Mouse (Mus musculus) heart, embryonic 12.5 days (tissue): ENCODE measurements around the gene Vegfc. TPM values are rescaled to one million over a fixed set of nuclear protein-coding genes. Genes with fewer than 3 reads are reported as not detected.

Experiments used
- ATAC-seq: fragments of 200-750 bp; cut with Nextera tagmentation; 2 replicates; pipeline ENCODE4 v1.8.0; 2017; ENCODE audit warnings: moderate TSS enrichment, moderate library complexity; ENCODE audit not compliant: insufficient number of reproducible peaks, low FRiP score
- H3K27ac ChIP-seq: fragments of 300-500 bp; sonication (generic); 2 replicates; pipeline ENCODE4 v1.5.1; 2016; ENCODE audit warnings: mild to moderate bottlenecking, moderate library complexity; ENCODE audit not compliant: poor library complexity, severe bottlenecking
- H3K27me3 ChIP-seq: fragments of 300-500 bp; sonication (generic); replicated peaks from 2 replicates; pipeline ENCODE4 v1.6.1; 2016; ENCODE audit warnings: mild to moderate bottlenecking, moderate library complexity
- H3K36me3 ChIP-seq: fragments of 300-500 bp; sonication (generic); 2 replicates; pipeline ENCODE4 v1.6.1; 2016; ENCODE audit warnings: mild to moderate bottlenecking, moderate library complexity
- H3K4me1 ChIP-seq: fragments of 300-500 bp; sonication (generic); replicated peaks from 2 replicates; pipeline ENCODE4 v1.6.1; 2016; ENCODE audit warnings: mild to moderate bottlenecking
- H3K4me2 ChIP-seq: fragments of 300-500 bp; sonication (generic); 2 replicates; pipeline ENCODE4 v1.6.1; 2016; ENCODE audit warnings: mild to moderate bottlenecking, moderate library complexity
- H3K4me3 ChIP-seq: fragments of 300-500 bp; sonication (generic); 2 replicates; pipeline ENCODE4 v1.5.1; 2016; ENCODE audit warnings: mild to moderate bottlenecking
- H3K9ac ChIP-seq: fragments of 300-500 bp; sonication (generic); 2 replicates; pipeline ENCODE4 v1.6.1; 2016; ENCODE audit warnings: mild to moderate bottlenecking, moderate library complexity
- H3K9me3 ChIP-seq: fragments of 300-500 bp; sonication (generic); replicated peaks from 2 replicates; pipeline ENCODE4 v1.6.1; 2016; ENCODE audit warnings: mild to moderate bottlenecking, moderate library complexity
- WGBS: fragments of 180-500 bp; shearing (Covaris S2); methylation state at CpG from one replicate; pipeline ENCODE4 v1.1.7; 2016; 5-methylcytosine and 5-hydroxymethylcytosine counted together
- polyA plus RNA-seq: library from polyadenylated mRNA; unstranded; fragments of >200 nt; fragmentation: Nextera tagmentation; extraction: Ambion mirVana; gene quantifications from 2 replicates; pipeline ENCODE4 v1.2.1, GENCODE M21; 2016

The Vegfc gene
- 19.7 and 23.2 TPM in 2 replicates for polyA plus RNA-seq

- WGBS: under 1% methylated on average over 60 of the region's 79 CpGs
Measured at GRCm38 (mm10) chr8:54077271-54078120, at the start of gene Vegfc. Vegfc (plus strand) TSS chr8:54077606.

DNA sequence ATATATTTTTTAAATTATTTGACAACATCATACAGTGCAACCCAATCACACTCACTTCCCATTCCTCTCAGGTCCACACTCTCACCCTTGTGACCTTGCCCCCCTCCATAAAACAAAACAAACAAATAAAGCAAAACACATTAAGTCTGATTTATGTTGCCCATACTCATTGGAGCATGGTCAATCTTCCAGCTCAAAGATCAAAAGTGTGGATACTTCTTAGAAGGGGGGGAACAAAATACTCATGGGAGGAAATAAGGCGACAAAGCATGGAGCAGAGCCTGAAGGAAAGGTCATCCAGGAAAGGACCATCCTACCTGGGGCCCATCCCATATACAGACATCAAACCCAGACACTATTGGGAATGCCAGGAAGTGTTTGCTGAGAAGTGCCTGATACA lies 42.8 kb upstream of the Vegfc start:
- no peak overlapping the region for H3K4me3 ChIP-seq
- H3K27ac ChIP-seq: no peak overlapping the region
- H3K36me3 ChIP-seq: no peaks in the 10 kb centered on the region
- no peak overlapping the region for H3K9ac ChIP-seq
- no peak overlapping the region for H3K4me2 ChIP-seq
- 88% methylated on average over 1 of the region's 1 CpGs for WGBS
- no peaks in the 10 kb centered on the region; the same call in 1 of the 2 replicates for H3K9me3 ChIP-seq
- H3K27me3 ChIP-seq: no peaks in the 10 kb centered on the region
- no peak for ATAC-seq
- H3K4me1 ChIP-seq: no peaks in the 10 kb centered on the region

More at GRCm38 (mm10) chr8:54077271-54078120, at the start of gene Vegfc:
- no peaks in the 10 kb centered on the region for H3K9me3 ChIP-seq
- peak within 1 kb of the TSS; percentile 89 for H3K9ac ChIP-seq
- H3K4me1 ChIP-seq: 0 out of 2 replicates have a peak, but pooled peaks cover 9% of the 10 kb centered on the region
- peak within 1 kb of the TSS; percentile 93 for H3K27ac ChIP-seq
- no peaks in the 10 kb centered on the region for H3K27me3 ChIP-seq
- H3K4me3 ChIP-seq: peak within 1 kb of the TSS; percentile 87
- no peaks in the 10 kb centered on the region for H3K36me3 ChIP-seq
- ATAC-seq: peak; percentile 65
- H3K4me2 ChIP-seq: peak within 1 kb of the TSS; percentile 76

DNA sequence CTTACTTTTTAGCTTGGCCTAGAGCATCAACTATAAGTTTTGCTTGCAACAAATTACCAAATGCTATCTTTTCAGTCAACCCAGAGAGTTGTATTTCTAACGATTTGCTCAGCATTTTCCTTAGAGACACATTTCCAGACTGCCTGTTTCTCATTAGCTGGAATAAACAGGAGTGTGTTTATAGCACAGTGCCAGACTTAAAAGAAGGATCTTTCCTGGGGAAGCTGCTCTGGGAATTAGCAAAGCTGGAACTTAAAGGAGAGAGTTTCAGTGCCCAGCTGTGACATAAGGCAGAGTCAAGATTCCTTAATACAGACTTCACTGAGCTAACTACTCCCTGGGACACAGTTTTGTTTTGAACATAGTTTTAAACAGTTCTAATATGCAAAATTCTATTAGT lies 34.8 kb upstream of the Vegfc start:
- Histone ChIP-seq H3K27ac (no peak overlapping the region), H3K9me3 (no peaks in the 10 kb centered on the region), H3K27me3 (no peaks in the 10 kb centered on the region), H3K4me1 (no peaks in the 10 kb centered on the region), H3K4me2 (no peak overlapping the region), H3K9ac (no peak overlapping the region), H3K36me3 (no peaks in the 10 kb centered on the region), H3K4me3 (no peak overlapping the region)
- 36% methylated on average over 1 of the region's 1 CpGs for WGBS
- no peak for ATAC-seq

DNA sequence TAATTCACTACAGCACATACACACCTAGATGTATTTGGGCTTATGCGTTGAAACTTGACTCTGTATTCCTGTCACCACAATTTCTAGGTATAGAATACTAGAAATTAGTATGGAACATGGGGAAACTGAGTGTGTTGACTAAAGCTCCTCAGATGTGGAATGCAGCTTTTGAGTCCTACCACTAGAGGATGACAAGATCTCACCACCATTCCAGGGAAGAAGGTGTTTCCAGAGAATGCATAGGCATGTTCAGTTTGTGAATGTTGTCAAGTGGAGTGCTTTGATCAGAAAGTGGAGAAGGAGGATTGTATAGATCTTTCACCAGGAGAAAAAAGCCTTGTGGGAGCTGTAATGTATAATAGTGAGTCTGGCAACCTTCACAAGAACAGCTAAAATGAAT lies 33.9 kb upstream of the Vegfc start:
- Histone ChIP-seq H3K9ac (no peak overlapping the region), H3K4me1 (no peaks in the 10 kb centered on the region), H3K27ac (no peak overlapping the region), H3K36me3 (no peaks in the 10 kb centered on the region), H3K4me3 (no peak overlapping the region), H3K9me3 (no peaks in the 10 kb centered on the region), H3K27me3 (no peaks in the 10 kb centered on the region), H3K4me2 (no peak overlapping the region)
- ATAC-seq: no peak
- WGBS: 73% methylated on average over 1 of the region's 1 CpGs

GRCm38 (mm10) chr8:54053210-54053609 lies 24.2 kb upstream of the Vegfc start:
- Histone ChIP-seq H3K4me3 (no peak overlapping the region), H3K27ac (no peak overlapping the region), H3K9me3 (no peaks in the 10 kb centered on the region), H3K36me3 (no peaks in the 10 kb centered on the region), H3K9ac (no peak overlapping the region), H3K4me2 (no peak overlapping the region), H3K27me3 (no peaks in the 10 kb centered on the region), H3K4me1 (no peaks in the 10 kb centered on the region)
- 29% methylated on average over 1 of the region's 1 CpGs for WGBS
- ATAC-seq: no peak

- Histone ChIP-seq H3K27me3 (no peaks in the 10 kb centered on the region), H3K36me3 (no peaks in the 10 kb centered on the region), H3K4me2 (no peak overlapping the region), H3K9ac (no peak overlapping the region), H3K27ac (no peak overlapping the region), H3K4me3 (no peak overlapping the region), H3K9me3 (no peaks in the 10 kb centered on the region), H3K4me1 (no peaks in the 10 kb centered on the region)
- 32% methylated on average over 4 of the region's 4 CpGs for WGBS
- no peak for ATAC-seq
Measured at GRCm38 (mm10) chr8:54065492-54065891, 11.9 kb upstream of the Vegfc start.

DNA sequence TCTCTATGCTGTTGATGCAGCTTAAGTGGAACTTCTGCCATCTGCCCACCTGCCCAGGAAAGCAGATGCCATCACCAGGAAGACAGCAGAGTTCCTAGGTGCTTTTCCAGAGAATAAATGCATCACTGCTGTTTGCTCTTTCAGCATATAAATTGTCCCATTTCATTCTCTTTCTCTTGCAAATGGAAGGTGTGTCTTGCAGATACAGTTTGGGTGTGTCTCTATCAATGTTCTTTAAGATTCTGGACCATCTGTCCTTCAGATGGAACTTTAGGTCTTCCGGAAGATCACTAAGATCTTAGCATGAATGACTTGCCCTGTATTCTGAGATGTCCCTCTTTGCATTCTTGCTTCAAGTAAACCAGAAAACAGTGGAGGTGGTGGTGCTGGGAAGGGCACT lies 1.1 kb upstream of the Vegfc start:
- Histone ChIP-seq H3K36me3 (no peaks in the 10 kb centered on the region), H3K9ac (peak overlapping the region; percentile 89), H3K4me2 (peak overlapping the region; percentile 76), H3K27me3 (no peaks in the 10 kb centered on the region), H3K27ac (no peak overlapping the region), H3K9me3 (no peaks in the 10 kb centered on the region), H3K4me3 (peak overlapping the region; percentile 87; the same call in 1 of the 2 replicates), H3K4me1 (0 out of 2 replicates have a peak, but pooled peaks cover 6% of the 10 kb centered on the region)
- ATAC-seq: no peak
- 43% methylated on average over 1 of the region's 1 CpGs for WGBS

DNA sequence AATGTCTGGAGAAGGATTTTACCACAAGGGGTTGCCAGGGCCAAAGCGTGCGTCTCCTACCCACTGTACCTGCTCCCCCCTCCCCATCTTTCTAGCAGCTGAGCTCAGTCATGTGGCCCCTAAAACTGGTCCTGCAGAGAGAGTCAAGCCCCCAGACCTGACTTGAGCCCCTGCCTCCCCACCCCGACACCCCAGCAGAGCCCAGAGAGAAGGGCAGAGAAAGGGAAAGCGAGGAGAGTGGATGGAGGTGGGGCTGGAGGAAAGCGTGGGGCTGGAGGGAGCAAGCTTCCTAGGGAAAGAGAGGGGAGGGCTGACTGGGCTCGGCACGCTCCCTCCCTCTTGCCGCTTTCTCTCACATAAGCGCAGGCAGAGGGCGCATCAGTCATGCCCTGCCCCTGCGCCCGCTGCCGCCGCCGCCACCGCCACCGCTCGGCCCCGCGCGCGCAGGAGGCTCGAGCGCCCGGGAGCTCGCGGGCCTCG lies 575 bp upstream of the Vegfc start:
- 3% methylated on average over 9 of the region's 28 CpGs for WGBS
- H3K27ac ChIP-seq: peak overlapping the region; percentile 93
- H3K9ac ChIP-seq: peak overlapping the region; percentile 89

GRCm38 (mm10) chr8:54078121-54078440 lies 675 bp downstream of the Vegfc start:
- 3% methylated on average over 1 of the region's 1 CpGs for WGBS
- Histone ChIP-seq H3K9me3 (no peaks in the 10 kb centered on the region), H3K4me2 (peak overlapping the region; percentile 76), H3K4me1 (0 out of 2 replicates have a peak, but pooled peaks cover 10% of the 10 kb centered on the region), H3K4me3 (peak overlapping the region; percentile 87), H3K36me3 (no peaks in the 10 kb centered on the region), H3K27me3 (no peaks in the 10 kb centered on the region), H3K9ac (peak overlapping the region; percentile 89), H3K27ac (peak overlapping the region; percentile 93)
- no peak for ATAC-seq

More for the DNA sequence above, 575 bp upstream of the Vegfc start:
- H3K9me3 ChIP-seq: no peaks in the 10 kb centered on the region
- H3K4me2 ChIP-seq: peak overlapping the region; percentile 76
- ATAC-seq: peak; percentile 89
- H3K4me3 ChIP-seq: peak overlapping the region; percentile 87
- 0 out of 2 replicates have a peak, but pooled peaks cover 6% of the 10 kb centered on the region for H3K4me1 ChIP-seq
- H3K27me3 ChIP-seq: no peaks in the 10 kb centered on the region
- H3K36me3 ChIP-seq: no peaks in the 10 kb centered on the region

- Histone ChIP-seq H3K27ac (peak overlapping the region; percentile 83), H3K4me2 (peak overlapping the region; percentile 67), H3K27me3 (no peaks in the 10 kb centered on the region), H3K9ac (peak overlapping the region; percentile 65; the same call in 1 of the 2 replicates), H3K4me1 (peaks cover 18% of the 10 kb centered on the region), H3K9me3 (no peaks in the 10 kb centered on the region), H3K36me3 (no peaks in the 10 kb centered on the region), H3K4me3 (peak overlapping the region; percentile 47)
- ATAC-seq: no peak
- 6% methylated on average over 11 of the region's 11 CpGs for WGBS
Measured at GRCm38 (mm10) chr8:54079001-54079400, 1.6 kb downstream of the Vegfc start.

- Histone ChIP-seq H3K27me3 (no peaks in the 10 kb centered on the region), H3K4me1 (peaks cover 22% of the 10 kb centered on the region), H3K36me3 (no peaks in the 10 kb centered on the region), H3K4me2 (peak overlapping the region; percentile 67; the same call in 1 of the 2 replicates), H3K9me3 (no peaks in the 10 kb centered on the region), H3K4me3 (peak overlapping the region; percentile 14; the same call in 1 of the 2 replicates), H3K9ac (no peak overlapping the region), H3K27ac (0 out of 2 replicates have a peak overlapping the region, but pooled peaks have one; percentile 54)
- no peak for ATAC-seq
Measured at GRCm38 (mm10) chr8:54079601-54080000, 2.2 kb downstream of the Vegfc start.
